Mouse (Mus musculus) olfactory bulb, adult 2 months (tissue): Measurements from ENCODE around the gene Ccdc134. TPM values are rescaled to one million over a fixed set of nuclear protein-coding genes. Genes with fewer than 3 reads are reported as not detected.

Experiments
- H3K27ac ChIP-seq: fragments of 200-500 bp; 2 replicates; pipeline ENCODE4 v1.5.1; 2012; ENCODE audit warnings: low read depth, low read length; ENCODE audit not compliant: insufficient read depth
- H3K4me1 ChIP-seq: fragments of 200-500 bp; 2 replicates; pipeline ENCODE4 v1.6.1; 2012; ENCODE audit warnings: low read length; ENCODE audit not compliant: control insufficient read depth, insufficient read depth
- H3K4me3 ChIP-seq: fragments of 200-500 bp; 2 replicates; pipeline ENCODE4 v1.5.1; 2012; ENCODE audit warnings: mild to moderate bottlenecking, low read depth, low read length, moderate library complexity; ENCODE audit not compliant: insufficient read depth
- CTCF ChIP-seq: fragments of 200-500 bp; IDR thresholded peaks from 2 replicates; pipeline ENCODE4 v1.5.1; 2012; ENCODE audit warnings: low read depth, mild to moderate bottlenecking, low read length, moderate library complexity; ENCODE audit not compliant: insufficient read depth
- POLR2A ChIP-seq: fragments of 200-500 bp; IDR thresholded peaks from 2 replicates; pipeline ENCODE4 v1.6.1; 2012; ENCODE audit warnings: mild to moderate bottlenecking, low read depth, low read length, moderate library complexity; ENCODE audit not compliant: insufficient read depth
- WGBS: fragments of 180-500 bp; shearing (Covaris S2); methylation state at CpG from one replicate; pipeline ENCODE4 v1.1.7; 2018; 5-methylcytosine and 5-hydroxymethylcytosine counted together
- polyA plus RNA-seq: library from polyadenylated mRNA; stranded (reverse); fragments of >200 nt; gene quantifications from 2 replicates; pipeline ENCODE4 v1.2.4, GENCODE M21; 2012; ENCODE audit warnings: low replicate concordance; ENCODE audit not compliant: missing spikeins, insufficient read depth, insufficient read length

Gene Ccdc134
- polyA plus RNA-seq, 1 experiment, result not detected

DNA sequence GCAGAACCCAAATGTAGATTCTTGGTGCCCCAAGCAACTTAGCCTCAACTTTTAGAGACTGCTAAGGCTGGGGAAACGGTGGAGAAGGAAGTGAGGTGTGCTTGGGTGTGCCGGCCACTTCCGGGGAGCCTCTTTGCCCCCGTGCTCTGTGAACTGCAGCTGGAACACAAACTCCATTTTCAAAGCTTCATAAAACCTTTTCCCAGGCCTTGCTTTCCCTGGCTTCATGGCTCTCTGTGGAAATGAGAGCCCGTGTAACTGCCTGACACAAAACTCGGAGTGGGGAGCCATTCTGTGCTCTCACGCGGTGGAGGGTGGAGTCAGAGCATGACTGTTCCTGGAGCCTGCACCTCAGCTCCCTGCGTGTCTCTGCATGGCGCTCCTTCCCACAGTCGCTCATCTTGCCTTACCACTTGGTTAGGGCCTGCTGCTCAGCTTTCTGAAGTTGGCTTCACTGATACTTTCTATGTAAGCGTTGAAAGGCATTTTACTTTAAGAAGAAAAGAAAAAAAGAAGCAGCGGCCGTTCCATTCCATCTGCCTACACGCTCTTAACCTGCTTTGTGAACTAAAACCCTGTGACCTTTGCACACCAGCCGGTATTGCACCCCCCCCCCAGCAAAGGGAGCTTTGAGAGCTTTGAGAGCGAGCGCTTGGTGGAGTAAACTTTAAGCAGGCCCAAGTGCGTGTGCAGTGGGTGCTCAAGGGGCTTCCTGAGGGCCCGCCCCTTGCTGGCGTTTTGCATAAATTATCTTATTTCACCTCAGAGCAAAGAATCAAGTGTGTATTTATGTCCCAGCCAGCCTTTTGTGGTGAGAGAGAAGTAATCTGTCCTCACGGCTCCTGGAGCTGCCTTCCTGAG lies 38.7 kb downstream of the Ccdc134 start:
- WGBS, result 40% methylated on average over 22 of the region's 22 CpGs
- Histone ChIP-seq H3K4me3 (no peak overlapping the region), H3K27ac (0 out of 2 replicates have a peak overlapping the region, but pooled peaks have one; percentile 0), H3K4me1 (peaks cover 37% of the 10 kb centered on the region)
- no peak for TF ChIP-seq CTCF
- TF ChIP-seq POLR2A, result no peak

DNA sequence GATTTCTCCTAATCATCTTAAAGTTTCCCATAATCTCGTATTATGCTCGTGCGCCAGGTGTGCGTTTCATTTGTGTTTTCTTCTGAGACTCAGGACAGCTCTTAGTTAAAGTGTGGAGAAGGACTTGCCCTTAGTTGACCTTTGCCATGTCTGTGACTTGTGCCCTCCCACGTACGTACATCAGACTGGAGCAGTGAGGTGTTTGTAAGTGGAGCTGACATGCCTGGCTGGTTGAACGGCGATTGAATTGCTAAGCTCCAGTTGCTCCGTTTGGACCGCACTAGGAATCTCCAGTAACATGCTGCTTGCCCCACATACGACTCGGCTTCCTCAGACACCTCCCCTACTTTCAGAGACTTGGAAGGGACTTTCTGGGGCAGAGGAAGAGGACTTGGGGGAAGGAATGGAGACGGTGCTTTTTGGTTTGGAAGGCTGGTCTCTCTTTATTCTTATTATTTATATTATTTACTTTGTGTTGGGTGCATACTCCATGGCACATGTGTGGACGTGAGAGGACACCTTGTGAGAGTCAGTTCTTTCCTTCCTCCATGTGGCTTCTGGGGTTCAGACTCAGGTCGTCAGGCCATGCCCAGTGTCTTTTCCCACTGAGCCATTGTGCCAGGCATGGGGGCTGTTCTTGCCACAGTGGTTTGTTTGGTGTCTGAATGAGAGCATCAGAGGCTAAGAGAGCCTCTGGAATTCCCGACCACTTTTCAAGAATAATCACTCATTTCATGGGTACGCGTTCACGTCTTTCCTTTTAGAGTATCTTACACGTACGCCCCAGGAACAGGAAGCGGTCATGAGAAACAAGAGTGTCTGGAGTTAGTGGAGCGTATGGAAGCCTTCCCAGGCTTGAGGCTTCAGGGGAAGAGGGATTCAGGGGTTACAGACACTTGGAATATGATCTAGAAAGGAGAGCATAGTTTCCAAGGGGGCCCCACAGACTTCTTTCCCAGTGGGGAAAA lies 39.8 kb downstream of the Ccdc134 start:
- WGBS, result 57% methylated on average over 23 of the region's 23 CpGs
- no peak for TF ChIP-seq POLR2A
- TF ChIP-seq CTCF, result no peak
- no peak overlapping the region for H3K4me3 ChIP-seq
- H3K27ac ChIP-seq, result no peak overlapping the region
- peaks cover 36% of the 10 kb centered on the region for H3K4me1 ChIP-seq

GRCm38 (mm10) chr15:82169671-82170070 lies 41.9 kb downstream of the Ccdc134 start:
- no peak overlapping the region for H3K27ac ChIP-seq
- 81% methylated on average over 5 of the region's 5 CpGs for WGBS
- TF ChIP-seq POLR2A (no peak), CTCF (no peak)
- H3K4me1 ChIP-seq, result peaks cover 32% of the 10 kb centered on the region
- no peak overlapping the region for H3K4me3 ChIP-seq

GRCm38 (mm10) chr15:82170437-82171377 lies 43.0 kb downstream of the Ccdc134 start:
- Histone ChIP-seq H3K27ac (no peak overlapping the region), H3K4me3 (no peak overlapping the region), H3K4me1 (peaks cover 32% of the 10 kb centered on the region)
- TF ChIP-seq CTCF (no peak), POLR2A (no peak)
- 76% methylated on average over 36 of the region's 36 CpGs for WGBS

DNA sequence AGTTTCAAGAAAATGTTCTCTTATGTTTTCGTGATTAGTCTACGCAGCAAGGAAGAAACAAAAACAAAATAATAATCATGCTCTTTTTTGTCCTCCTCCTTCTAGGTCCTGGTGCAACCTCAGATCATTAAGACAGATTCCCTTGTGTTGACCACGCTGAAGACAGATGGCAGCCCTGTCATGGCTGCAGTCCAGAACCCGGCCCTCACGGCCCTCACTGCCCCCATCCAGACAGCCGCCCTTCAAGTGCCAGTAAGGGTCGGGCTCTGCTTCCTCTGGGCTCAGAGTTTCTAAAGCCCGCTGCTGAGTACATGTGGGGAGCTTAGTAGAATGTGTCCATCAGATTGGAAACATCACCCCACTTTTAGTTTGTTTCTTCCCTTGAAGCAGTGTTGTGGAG lies 44.9 kb downstream of the Ccdc134 start:
- no peak overlapping the region for H3K27ac ChIP-seq
- WGBS, result 41% methylated on average over 8 of the region's 8 CpGs
- no peak for TF ChIP-seq CTCF
- TF ChIP-seq POLR2A, result no peak

DNA sequence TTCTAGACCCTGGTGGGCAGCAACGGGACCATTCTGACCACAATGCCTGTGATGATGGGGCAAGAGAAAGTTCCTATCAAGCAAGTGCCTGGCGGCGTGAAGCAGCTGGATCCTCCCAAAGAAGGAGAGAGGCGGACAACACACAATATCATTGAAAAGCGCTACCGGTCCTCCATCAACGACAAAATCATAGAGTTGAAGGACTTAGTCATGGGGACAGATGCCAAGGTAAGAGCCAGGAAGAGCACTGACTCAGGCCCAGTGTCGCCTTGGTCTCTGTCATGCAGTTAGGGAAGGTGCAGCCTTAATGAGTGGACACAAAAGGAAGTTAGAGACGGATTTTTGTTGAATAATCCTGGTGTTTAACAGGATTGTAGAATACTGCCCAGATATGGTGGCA lies 47.4 kb downstream of the Ccdc134 start:
- TF ChIP-seq CTCF, result no peak
- TF ChIP-seq POLR2A, result no peak
- H3K27ac ChIP-seq, result no peak overlapping the region
- WGBS, result 87% methylated on average over 9 of the region's 9 CpGs
- H3K4me3 ChIP-seq, result no peak overlapping the region
- peaks cover 4% of the 10 kb centered on the region; the same call in 1 of the 2 replicates for H3K4me1 ChIP-seq

More for the DNA sequence above, 44.9 kb downstream of the Ccdc134 start:
- H3K4me3 ChIP-seq, result no peak overlapping the region
- peaks cover 16% of the 10 kb centered on the region for H3K4me1 ChIP-seq

- TF ChIP-seq POLR2A, result no peak
- no peak for TF ChIP-seq CTCF
- Histone ChIP-seq H3K4me3 (no peak overlapping the region), H3K27ac (no peak overlapping the region), H3K4me1 (peaks cover 7% of the 10 kb centered on the region)
- 58% methylated on average over 7 of the region's 7 CpGs for WGBS
These were observed 50.1 kb downstream of the Ccdc134 start for GRCm38 (mm10) chr15:82177743-82178290.

DNA sequence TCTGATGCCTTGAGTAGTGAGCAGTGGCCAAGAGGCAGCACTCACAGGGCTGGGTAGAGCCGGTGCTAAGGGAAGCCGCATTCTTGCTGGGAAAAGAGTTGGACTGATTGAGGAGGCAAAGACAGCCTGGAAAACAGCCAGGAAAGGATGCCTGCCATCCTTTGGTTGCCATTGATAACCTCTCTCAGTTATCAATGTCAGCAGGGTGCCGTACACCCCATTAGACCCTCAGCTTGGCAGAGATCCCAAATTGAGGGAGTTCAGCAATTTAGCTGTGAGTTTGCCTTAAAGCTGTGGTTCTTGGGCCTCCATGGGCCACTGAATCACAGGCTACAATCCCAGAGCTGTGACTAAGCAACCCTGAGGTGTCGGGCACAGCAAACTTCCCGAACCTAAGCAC lies 53.4 kb downstream of the Ccdc134 start:
- peaks cover 7% of the 10 kb centered on the region for H3K4me1 ChIP-seq
- no peak overlapping the region for H3K27ac ChIP-seq
- TF ChIP-seq POLR2A, result no peak
- TF ChIP-seq CTCF, result no peak
- 39% methylated on average over 5 of the region's 5 CpGs for WGBS
- no peak overlapping the region for H3K4me3 ChIP-seq
